Mouse (Mus musculus) spleen, embryonic (tissue): ENCODE results near the gene 3110082J24Rik.
"Not testable (repeated sequence)": the region's sequence is repeated elsewhere in the genome, so short reads cannot be mapped to it uniquely, and the experiment has no call there.

Experiments
- CTCF ChIA-PET: fragments of 350-600 bp; sonication (Branson Sonifier 250); formaldehyde crosslinking; loops from one replicate; lab custom pipeline; 2022; lab: Charles Lee

Gene 3110082J24Rik

GRCm38 (mm10) chr5:30072825-30073821 lies 32.8 kb downstream of the 3110082J24Rik start, which contains the start of gene Tyms:
Tyms (minus strand) TSS chr5:30073617.
- CTCF ChIA-PET, result no interaction called here

- CTCF ChIA-PET, result no interaction called here
Observed at GRCm38 (mm10) chr5:30072377-30072776, 33.5 kb downstream of the 3110082J24Rik start.

GRCm38 (mm10) chr5:30071677-30072076 lies 34.2 kb downstream of the 3110082J24Rik start:
- CTCF ChIA-PET, result no interaction called here

GRCm38 (mm10) chr5:30067726-30068125 lies 38.2 kb downstream of the 3110082J24Rik start:
- CTCF ChIA-PET, result no interaction called here

DNA sequence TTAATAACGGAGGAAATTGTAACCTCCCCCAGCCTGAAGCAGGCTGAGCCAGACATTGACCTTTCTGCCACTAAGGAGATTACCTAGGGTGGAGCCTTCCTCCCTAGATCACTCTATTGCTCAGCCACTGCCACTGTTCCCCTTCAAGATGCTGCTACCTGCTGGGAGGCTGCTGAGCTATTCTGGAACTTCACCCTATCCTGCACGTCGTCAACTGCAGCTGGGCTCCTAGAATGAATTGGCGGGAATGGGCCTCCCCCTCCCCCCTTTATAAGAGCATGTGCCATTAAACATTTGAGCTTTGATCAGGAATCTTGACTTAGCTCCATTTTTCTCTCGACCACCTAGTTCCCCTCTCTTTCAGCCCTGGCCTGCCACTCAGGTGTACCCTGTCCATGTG lies 46.3 kb downstream of the 3110082J24Rik start:
- CTCF ChIA-PET, result not testable (repeated sequence)

DNA sequence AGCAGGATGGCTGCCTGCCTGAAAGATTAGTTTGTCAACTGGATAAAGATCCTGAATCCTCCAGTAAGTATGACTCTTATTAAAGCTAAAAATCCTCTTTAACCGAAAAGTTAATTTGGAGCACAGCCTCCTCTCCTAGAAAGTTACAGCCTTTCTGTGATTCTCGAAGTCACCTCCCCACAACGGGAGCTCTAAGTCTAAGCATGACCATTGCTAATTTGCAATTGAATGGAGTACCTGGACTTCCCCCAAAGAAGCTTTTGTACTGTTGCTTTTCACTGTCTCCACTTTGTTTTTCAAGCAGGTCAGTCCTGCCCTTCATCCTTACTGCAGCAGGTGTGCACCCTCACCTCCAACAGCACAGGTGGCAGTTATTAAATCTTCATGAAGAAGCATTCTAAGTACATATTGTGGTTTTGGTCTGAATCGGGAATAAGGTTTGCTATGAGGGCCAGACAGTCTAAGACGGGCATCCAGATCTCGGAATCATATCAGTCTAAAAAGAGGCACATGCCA lies 47.6 kb downstream of the 3110082J24Rik start:
- CTCF ChIA-PET, result no interaction called here
